9 mouse cellular contexts compared by ENCODE assay signal in the genomic region with DNA sequence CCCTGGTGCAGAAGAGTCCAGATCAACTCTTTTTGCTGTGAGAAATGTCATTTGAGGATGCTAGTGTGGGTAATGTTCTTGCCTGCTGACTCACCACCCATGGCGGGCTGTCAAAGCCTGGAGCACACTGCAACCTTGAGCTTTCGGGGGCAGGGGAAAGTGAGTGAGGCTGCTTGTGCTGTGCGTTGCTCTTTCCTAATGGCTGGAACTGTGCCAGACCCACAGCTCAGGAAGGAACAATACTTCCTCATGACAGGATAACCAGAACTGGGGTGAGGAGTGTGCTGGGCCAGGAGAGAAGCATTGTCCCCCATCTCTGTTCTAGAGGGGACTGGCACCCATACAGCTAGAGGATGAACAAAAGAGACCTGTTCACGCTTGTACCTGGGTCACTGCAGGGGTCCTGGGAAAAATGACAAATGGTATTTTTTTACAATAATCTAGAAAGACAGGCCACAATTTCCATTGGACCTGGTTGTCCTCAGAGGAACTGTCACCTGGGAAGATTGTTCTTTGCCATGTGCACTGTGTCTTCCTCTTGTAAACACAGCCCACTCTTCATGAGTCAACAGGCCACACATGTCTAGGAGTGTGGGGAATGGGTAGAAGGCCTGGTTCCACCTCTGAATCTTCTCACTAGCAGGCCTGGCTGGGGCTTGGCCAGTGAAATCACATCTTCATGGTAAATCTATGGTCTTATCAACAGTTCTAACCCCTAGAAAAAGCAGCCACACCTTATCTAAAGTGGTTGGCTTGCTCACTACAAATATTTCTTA.
A peak's percentile ranks its signal among the peaks of the same experiment; 100 is the strongest.
DNase-seq lines count a peak whose midpoint lies in the region; ATAC-seq lines count a peak whose summit lies in the region.
"Had no signal": no experiment of that assay in that cellular context is flagged by ENCODE, and none has a peak within 500 bp of the region (broad histone marks: within the 10 kb centered on the region; RNA-seq: fewer than 3 reads in every experiment).

No protein-coding gene starts in this region.

- 23% methylated on average over 4 of the region's 4 CpGs for WGBS in forebrain, embryonic 14.5 days
- WGBS in heart, embryonic 14.5 days = 21% methylated on average over 4 of the region's 4 CpGs
- 31% methylated on average over 4 of the region's 4 CpGs for WGBS in liver, embryonic 13.5 days (ENCODE audit: insufficient replicate concordance)
- WGBS in neural tube, embryonic 14.5 days = 45% methylated on average over 4 of the region's 4 CpGs

- no peak overlapping the region for H3K27ac ChIP-seq in forebrain, embryonic 14.5 days (ENCODE audit: low read depth, low read length)
- H3K27ac ChIP-seq in heart, embryonic 14.5 days (replicated peaks in 1 of 2; ENCODE audit: control insufficient read depth in 1 of 2, insufficient read depth in 1 of 2, low read depth in 2 of 2, low read length in 2 of 2) = no peak overlapping the region
- H3K27ac ChIP-seq in liver, embryonic 13.5 days = no peak overlapping the region
- no peak overlapping the region for H3K27ac ChIP-seq in neural tube, embryonic 14.5 days (ENCODE audit: low read depth, low read length)
- H3K27ac ChIP-seq: liver, embryonic 14.5 days had no signal

- peaks cover 3% of the 10 kb centered on the region; the same call in 1 of the 2 replicates for H3K4me1 ChIP-seq in forebrain, embryonic 14.5 days (ENCODE audit: control insufficient read depth, insufficient read depth, low read length)
- H3K4me1 ChIP-seq in heart, embryonic 14.5 days (ENCODE audit: control insufficient read depth in 2 of 2, insufficient read depth in 2 of 2, low read length in 2 of 2) = peaks cover 5 to 9% of the 10 kb centered on the region in 2 experiments; a peak in 3 of 4 replicates
- peaks cover 3% of the 10 kb centered on the region; the same call in 1 of the 2 replicates for H3K4me1 ChIP-seq in liver, embryonic 13.5 days (replicated peaks)
- no peaks in the 10 kb centered on the region for H3K4me1 ChIP-seq in neural tube, embryonic 14.5 days (ENCODE audit: control insufficient read depth, insufficient read depth, low read length)

- H3K4me3 ChIP-seq in forebrain, embryonic 14.5 days (ENCODE audit: low read depth, low read length) = no peak overlapping the region
- no peak overlapping the region for H3K4me3 ChIP-seq in heart, embryonic 14.5 days (ENCODE audit: control insufficient read depth in 1 of 2, insufficient read depth in 1 of 2, low read depth in 1 of 2, low read length in 2 of 2)
- H3K4me3 ChIP-seq in liver, embryonic 13.5 days (replicated peaks) = no peak overlapping the region
- H3K4me3 ChIP-seq in neural tube, embryonic 14.5 days (ENCODE audit: low read depth, low read length) = no peak overlapping the region

- no peaks in the 10 kb centered on the region for H3K27me3 ChIP-seq in forebrain, embryonic 14.5 days (replicated peaks; ENCODE audit: control insufficient read depth, insufficient read depth, low read length)
- H3K27me3 ChIP-seq in heart, embryonic 14.5 days (ENCODE audit: control insufficient read depth, insufficient read depth, low read length) = no peaks in the 10 kb centered on the region
- H3K27me3 ChIP-seq in liver, embryonic 13.5 days = no peaks in the 10 kb centered on the region
- no peaks in the 10 kb centered on the region for H3K27me3 ChIP-seq in neural tube, embryonic 14.5 days (ENCODE audit: control insufficient read depth, insufficient read depth, low read length)

- ATAC-seq in forebrain, embryonic 14.5 days = peak; percentile 78
- ATAC-seq in heart, embryonic 14.5 days (ENCODE audit: insufficient number of reproducible peaks, insufficient read depth, low FRiP score, low read depth) = 0 out of 2 replicates have a peak, but pooled peaks have one; percentile 50
- ATAC-seq in liver, embryonic 13.5 days (ENCODE audit: low read depth) = peak; percentile 31; the same call in 1 of the 2 replicates
- ATAC-seq in neural tube, embryonic 14.5 days (ENCODE audit: low read depth) = peak; percentile 59; the same call in 1 of the 2 replicates

- no peaks in the 10 kb centered on the region for H3K9me3 ChIP-seq in forebrain, embryonic 14.5 days (replicated peaks; ENCODE audit: control insufficient read depth, low read length)
- H3K9me3 ChIP-seq in heart, embryonic 14.5 days (ENCODE audit: control insufficient read depth, low read length) = no peaks in the 10 kb centered on the region
- H3K9me3 ChIP-seq in liver, embryonic 13.5 days (replicated peaks) = no peaks in the 10 kb centered on the region
- H3K9me3 ChIP-seq in neural tube, embryonic 14.5 days (ENCODE audit: control insufficient read depth, low read length) = no peaks in the 10 kb centered on the region

- H3K9ac ChIP-seq in forebrain, embryonic 14.5 days (ENCODE audit: low read length) = no peak overlapping the region
- H3K9ac ChIP-seq in heart, embryonic 14.5 days (ENCODE audit: low read length) = no peak overlapping the region
- no peak overlapping the region for H3K9ac ChIP-seq in liver, embryonic 13.5 days
- H3K9ac ChIP-seq in neural tube, embryonic 14.5 days (replicated peaks; ENCODE audit: low read depth, low read length) = no peak overlapping the region
- H3K9ac ChIP-seq: liver, embryonic 14.5 days had no signal

- DNase-seq in 416B (ENCODE audit: low read depth) = peak; percentile 98
- DNase-seq in adrenal gland, postnatal 25 days = peak; percentile 87
- DNase-seq in forebrain, embryonic 14.5 days (ENCODE audit: low spot score) = peak; percentile 68
- DNase-seq in kidney, postnatal 10 days = peak; percentile 68
- DNase-seq in liver, embryonic 13.5 days = no peak
- DNase-seq in thymus, postnatal 10 days (ENCODE audit: low spot score in 2 of 2) = no peak

- no peak overlapping the region for H3K4me2 ChIP-seq in forebrain, embryonic 14.5 days (ENCODE audit: low read length)
- no peak overlapping the region for H3K4me2 ChIP-seq in heart, embryonic 14.5 days (ENCODE audit: low read length)
- no peak overlapping the region for H3K4me2 ChIP-seq in liver, embryonic 13.5 days
- H3K4me2 ChIP-seq in neural tube, embryonic 14.5 days (ENCODE audit: low read depth, low read length) = no peak overlapping the region

- no peaks in the 10 kb centered on the region for H3K36me3 ChIP-seq in forebrain, embryonic 14.5 days (ENCODE audit: control insufficient read depth, insufficient read depth, low read length)
- no peaks in the 10 kb centered on the region for H3K36me3 ChIP-seq in heart, embryonic 14.5 days (ENCODE audit: control insufficient read depth, insufficient read depth, low read length)
- no peaks in the 10 kb centered on the region for H3K36me3 ChIP-seq in liver, embryonic 13.5 days
- H3K36me3 ChIP-seq in neural tube, embryonic 14.5 days (ENCODE audit: control insufficient read depth, insufficient read depth, low read length) = no peaks in the 10 kb centered on the region

Comparison
In these comparisons a context has a peak if more than half of its experiments do, and no peak if none do; other contexts are left out.
1. DNase-seq: peak in 416B (single experiment), adrenal gland, postnatal 25 days (single experiment), forebrain, embryonic 14.5 days (single experiment) and kidney, postnatal 10 days (single experiment); none in liver, embryonic 13.5 days (single experiment) and thymus, postnatal 10 days (0 of 2).
2. Peak in every context shown above with its lines, with median percentiles within 50 percentile points of each other: ATAC-seq.